Mouse (Mus musculus): ENCODE results near the gene Meaf6. TPM values are rescaled to one million over a fixed set of nuclear protein-coding genes. Genes with fewer than 3 reads are reported as not detected.
A peak's percentile ranks its signal among the peaks of the same experiment; 100 is the strongest.

Meaf6 gene
- 139 and 149 TPM in 2 replicates for polyA plus RNA-seq (2015; fragmentation: Nextera tagmentation; extraction: Ambion mirVana)

DNA sequence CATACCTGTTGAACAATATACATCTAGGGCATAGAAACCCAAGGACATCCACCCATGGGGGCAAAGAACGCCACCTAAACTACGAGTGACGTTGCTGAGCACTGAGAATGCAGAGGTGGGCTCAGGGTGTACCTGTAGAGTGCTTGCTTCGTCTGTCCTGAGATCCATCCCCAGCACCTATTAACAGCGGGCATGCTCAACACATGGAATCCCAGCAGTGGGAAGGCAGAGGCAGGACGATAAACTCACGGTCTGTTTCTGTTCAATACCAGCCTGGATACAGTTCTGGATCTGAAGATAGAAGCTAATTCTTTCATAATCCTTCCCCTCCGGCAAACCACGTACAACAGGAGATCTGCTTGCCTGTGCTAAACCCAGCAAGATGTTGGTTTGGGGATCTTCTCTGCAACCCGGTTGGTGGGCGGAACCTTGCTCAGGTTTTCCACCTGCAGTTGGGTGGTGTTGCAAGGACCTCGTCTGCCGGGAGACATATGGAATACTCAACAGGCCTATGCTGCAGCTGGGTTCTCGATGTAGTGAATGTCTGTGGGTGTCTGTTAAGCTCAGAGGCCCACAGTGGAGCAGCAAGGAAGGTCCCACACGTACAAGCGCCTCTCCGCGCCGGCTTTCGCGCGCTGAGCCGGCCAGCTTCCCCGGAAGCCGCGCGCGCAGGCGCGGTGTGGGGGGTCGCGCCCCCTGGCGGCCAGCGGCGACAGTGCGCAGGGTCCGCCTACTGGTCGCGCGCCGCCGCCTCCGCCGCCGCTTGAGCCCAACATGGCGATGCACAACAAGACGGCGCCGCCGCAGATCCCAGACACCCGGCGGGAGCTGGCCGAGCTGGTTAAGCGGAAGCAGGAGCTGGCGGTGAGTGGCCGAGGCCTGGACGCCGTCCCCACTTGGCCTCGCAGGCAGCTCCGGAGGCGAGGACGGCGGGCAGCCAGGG, at the start of gene Meaf6:
Meaf6 (plus strand) TSS at position 732 of the 943 bp plus-strand sequence.
- Histone ChIP-seq H3K9ac (peak within 1 kb of the TSS; percentile 91), H3K4me1 (replicated peaks) (peaks cover 23% of the 10 kb centered on the region), H3K36me3 (0 out of 2 replicates have a peak, but pooled peaks cover 9% of the 10 kb centered on the region), H3K4me3 (peak within 1 kb of the TSS; percentile 97), H3K4me2 (peak within 1 kb of the TSS; percentile 89), H3K9me3 (no peaks in the 10 kb centered on the region), H3K27me3 (no peaks in the 10 kb centered on the region), H3K27ac (replicated peaks) (peak within 1 kb of the TSS; percentile 100)
- ATAC-seq (ENCODE audit: low FRiP score, low read depth) = peak; percentile 86
- 1% methylated on average over 62 of the region's 63 CpGs for WGBS

DNA sequence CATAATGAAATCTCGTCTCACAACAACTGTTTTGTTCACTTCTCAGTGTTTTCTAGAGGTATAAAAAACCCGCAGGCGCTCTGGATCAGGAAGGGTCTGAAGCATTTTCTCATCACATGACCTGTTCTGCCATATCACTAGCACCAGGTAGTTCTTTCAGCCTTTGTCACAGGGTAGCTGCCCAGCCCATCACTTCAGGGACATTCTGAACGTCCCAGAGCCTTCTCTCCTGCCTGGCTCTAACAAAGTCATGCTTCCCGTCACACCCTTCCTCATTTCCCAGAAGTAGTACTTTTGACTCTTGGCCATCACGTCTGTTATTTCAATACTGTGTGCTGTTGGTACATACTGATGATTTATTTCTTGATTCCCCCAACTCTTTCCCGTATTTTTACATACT, 40.5 kb upstream of the Meaf6 start:
- H3K4me2 ChIP-seq = no peak overlapping the region
- H3K27me3 ChIP-seq = no peaks in the 10 kb centered on the region
- H3K36me3 ChIP-seq = peaks cover 86% of the 10 kb centered on the region
- 91% methylated on average over 7 of the region's 7 CpGs for WGBS
- H3K9me3 ChIP-seq = no peaks in the 10 kb centered on the region
- no peak for ATAC-seq (ENCODE audit: low FRiP score, low read depth)
- no peaks in the 10 kb centered on the region for H3K4me1 ChIP-seq (replicated peaks)
- H3K4me3 ChIP-seq = no peak overlapping the region
- H3K27ac ChIP-seq (replicated peaks) = no peak overlapping the region
- no peak overlapping the region for H3K9ac ChIP-seq

DNA sequence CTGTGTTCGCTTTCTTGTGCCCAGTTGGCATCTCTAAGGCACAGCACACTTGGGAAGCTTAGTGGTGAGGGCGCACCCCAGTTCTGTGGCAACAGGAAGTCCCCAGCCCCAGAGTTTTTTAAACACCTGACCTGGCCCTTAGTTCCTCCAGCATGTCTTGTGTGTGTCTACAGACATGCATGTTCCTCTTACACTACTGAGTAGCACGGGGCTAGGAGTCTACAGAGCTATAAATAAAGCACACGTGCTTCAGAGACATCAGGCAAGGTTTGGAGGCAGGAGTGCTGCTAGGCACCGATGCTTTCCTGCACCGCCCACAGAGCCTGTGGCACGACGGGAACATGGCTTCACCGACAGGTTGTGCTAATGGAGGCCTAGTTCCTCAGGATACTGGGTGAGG, 29.5 kb upstream of the Meaf6 start:
- Histone ChIP-seq H3K27ac (replicated peaks) (no peak overlapping the region), H3K36me3 (peaks cover 53% of the 10 kb centered on the region), H3K9ac (no peak overlapping the region), H3K4me1 (replicated peaks) (peaks cover 5% of the 10 kb centered on the region; the same call in 1 of the 2 replicates), H3K4me3 (no peak overlapping the region), H3K4me2 (no peak overlapping the region), H3K27me3 (no peaks in the 10 kb centered on the region), H3K9me3 (no peaks in the 10 kb centered on the region)
- 95% methylated on average over 9 of the region's 9 CpGs for WGBS
- ATAC-seq (ENCODE audit: low FRiP score, low read depth) = no peak

GRCm38 (mm10) chr4:125056476-125056875, 28.5 kb upstream of the Meaf6 start:
- Histone ChIP-seq H3K9ac (no peak overlapping the region), H3K9me3 (no peaks in the 10 kb centered on the region), H3K4me1 (replicated peaks) (peaks cover 5% of the 10 kb centered on the region; the same call in 1 of the 2 replicates), H3K36me3 (peaks cover 44% of the 10 kb centered on the region), H3K4me3 (no peak overlapping the region), H3K27ac (replicated peaks) (no peak overlapping the region), H3K4me2 (no peak overlapping the region), H3K27me3 (no peaks in the 10 kb centered on the region)
- 87% methylated on average over 4 of the region's 4 CpGs for WGBS
- no peak for ATAC-seq (ENCODE audit: low FRiP score, low read depth)

GRCm38 (mm10) chr4:125057273-125057672, 27.7 kb upstream of the Meaf6 start:
- ATAC-seq (ENCODE audit: low FRiP score, low read depth) = no peak
- no peak overlapping the region for H3K4me3 ChIP-seq
- H3K27me3 ChIP-seq = no peaks in the 10 kb centered on the region
- H3K9me3 ChIP-seq = no peaks in the 10 kb centered on the region
- peaks cover 5% of the 10 kb centered on the region; the same call in 1 of the 2 replicates for H3K4me1 ChIP-seq (replicated peaks)
- no peak overlapping the region for H3K4me2 ChIP-seq
- H3K9ac ChIP-seq = no peak overlapping the region
- WGBS = 69% methylated on average over 3 of the region's 3 CpGs
- H3K27ac ChIP-seq (replicated peaks) = no peak overlapping the region
- H3K36me3 ChIP-seq = peaks cover 36% of the 10 kb centered on the region

DNA sequence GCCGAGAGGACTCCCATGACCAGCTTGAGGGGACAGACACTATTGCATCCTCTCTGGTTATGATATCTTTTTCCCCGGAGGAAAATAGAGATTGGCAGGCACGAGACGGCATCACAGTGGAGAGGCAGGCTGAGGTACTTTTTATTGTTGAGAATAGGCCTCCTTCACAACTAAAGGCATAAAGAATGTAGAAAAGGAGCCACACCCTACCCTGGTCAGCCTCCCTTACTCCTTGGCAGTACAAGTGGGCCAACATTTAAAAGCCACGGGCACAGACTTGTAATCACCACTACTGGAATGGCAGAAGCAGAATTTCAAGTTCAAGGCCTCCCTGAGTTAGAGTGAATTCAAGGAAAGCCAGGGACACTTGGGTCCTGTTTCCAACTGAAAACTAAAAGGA, 26.9 kb upstream of the Meaf6 start:
- ATAC-seq (ENCODE audit: low FRiP score, low read depth) = no peak
- H3K36me3 ChIP-seq = peaks cover 31% of the 10 kb centered on the region
- H3K27ac ChIP-seq (replicated peaks) = no peak overlapping the region
- 53% methylated on average over 5 of the region's 5 CpGs for WGBS
- H3K9me3 ChIP-seq = no peaks in the 10 kb centered on the region
- peaks cover 5% of the 10 kb centered on the region; the same call in 1 of the 2 replicates for H3K4me1 ChIP-seq (replicated peaks)
- no peaks in the 10 kb centered on the region for H3K27me3 ChIP-seq
- H3K9ac ChIP-seq = no peak overlapping the region
- no peak overlapping the region for H3K4me2 ChIP-seq
- no peak overlapping the region for H3K4me3 ChIP-seq

GRCm38 (mm10) chr4:125059025-125059424, 25.9 kb upstream of the Meaf6 start:
- H3K9ac ChIP-seq = no peak overlapping the region
- peak overlapping the region; percentile 24; the same call in 1 of the 2 replicates for H3K4me3 ChIP-seq

DNA sequence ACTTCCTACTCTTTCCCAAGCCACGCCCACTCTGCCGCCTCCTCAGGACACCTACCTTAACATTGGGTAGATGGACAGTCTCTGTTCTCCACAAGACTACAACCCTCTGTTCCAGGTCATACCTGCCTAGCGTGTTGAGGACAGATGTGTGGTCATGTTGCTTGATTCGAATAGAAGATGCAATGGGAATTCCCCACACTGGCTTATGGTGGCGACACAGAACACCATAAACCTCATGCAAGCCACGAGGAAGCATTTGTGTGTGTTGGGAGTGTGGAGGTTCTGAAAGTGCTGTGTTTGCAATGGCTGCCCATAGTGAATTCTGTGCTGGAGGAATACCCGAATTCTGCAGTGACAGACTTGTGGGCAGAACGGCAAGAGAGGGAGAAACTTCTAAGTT, 21.1 kb upstream of the Meaf6 start:
- H3K4me1 ChIP-seq (replicated peaks) = peaks cover 26% of the 10 kb centered on the region
- no peaks in the 10 kb centered on the region; the same call in 1 of the 2 replicates for H3K27me3 ChIP-seq
- H3K9me3 ChIP-seq = no peaks in the 10 kb centered on the region
- no peak overlapping the region for H3K4me3 ChIP-seq
- ATAC-seq (ENCODE audit: low FRiP score, low read depth) = no peak
- WGBS = 76% methylated on average over 8 of the region's 8 CpGs
- no peak overlapping the region for H3K9ac ChIP-seq
- H3K36me3 ChIP-seq = 0 out of 2 replicates have a peak, but pooled peaks cover 3% of the 10 kb centered on the region
- H3K4me2 ChIP-seq = no peak overlapping the region
- H3K27ac ChIP-seq (replicated peaks) = no peak overlapping the region

More at GRCm38 (mm10) chr4:125059025-125059424, 25.9 kb upstream of the Meaf6 start:
- Histone ChIP-seq H3K36me3 (peaks cover 21% of the 10 kb centered on the region), H3K4me2 (peak overlapping the region; percentile 54), H3K27me3 (no peaks in the 10 kb centered on the region), H3K4me1 (replicated peaks) (peaks cover 5% of the 10 kb centered on the region; the same call in 1 of the 2 replicates), H3K9me3 (no peaks in the 10 kb centered on the region), H3K27ac (replicated peaks) (no peak overlapping the region)
- ATAC-seq (ENCODE audit: low FRiP score, low read depth) = peak; percentile 87
- WGBS = under 1% methylated on average over 8 of the region's 8 CpGs

DNA sequence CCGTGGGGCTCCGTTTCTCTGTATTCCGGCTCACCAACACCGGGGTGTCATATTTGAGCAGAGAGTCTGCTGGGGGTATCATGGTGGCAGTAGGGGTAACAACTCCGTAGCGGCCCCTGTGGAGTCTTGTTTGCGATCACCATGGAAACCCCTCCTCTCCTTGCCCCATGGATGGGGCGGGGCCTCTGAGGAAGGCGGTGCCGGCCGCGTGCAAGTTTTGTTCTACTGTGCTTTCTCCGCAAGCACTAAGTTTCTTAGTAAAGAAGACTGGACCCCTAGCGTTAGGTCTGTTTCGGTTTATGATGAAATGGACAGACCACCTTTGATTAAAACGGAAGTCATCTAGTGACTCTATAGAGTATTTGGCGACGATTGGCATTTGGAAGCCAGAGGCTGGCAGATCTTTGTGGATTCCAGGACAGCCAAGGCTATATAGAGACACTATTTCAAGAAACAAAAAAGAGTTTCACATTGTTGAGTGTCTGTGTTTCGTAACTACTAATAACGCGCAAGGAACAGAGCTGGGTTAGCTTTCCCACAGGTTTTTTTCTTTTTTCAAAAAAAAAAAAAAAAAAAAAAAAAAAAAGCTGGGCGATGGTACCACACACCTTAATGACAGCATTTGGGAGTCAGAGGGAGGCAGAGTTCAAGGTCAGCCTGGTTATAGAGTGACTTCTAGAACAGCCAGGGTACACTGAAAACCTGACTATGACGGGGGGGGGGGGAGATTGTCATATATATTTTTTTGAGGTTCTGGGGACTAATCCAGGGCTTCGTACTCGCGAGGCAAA, 19.2 kb upstream of the Meaf6 start, which contains the start of gene Dnali1:
Dnali1 (minus strand) TSS at position 187 of the 791 bp plus-strand sequence.
- Histone ChIP-seq H3K27me3 (no peaks in the 10 kb centered on the region; the same call in 1 of the 2 replicates), H3K27ac (replicated peaks) (peak within 1 kb of the TSS; percentile 74), H3K4me3 (peak within 1 kb of the TSS; percentile 77), H3K4me2 (peak within 1 kb of the TSS; percentile 91), H3K9ac (peak within 1 kb of the TSS; percentile 75), H3K9me3 (no peaks in the 10 kb centered on the region), H3K4me1 (replicated peaks) (peaks cover 23% of the 10 kb centered on the region), H3K36me3 (peaks cover 15% of the 10 kb centered on the region)
- peak; percentile 49; the same call in 1 of the 2 replicates for ATAC-seq (ENCODE audit: low FRiP score, low read depth)
- 2% methylated on average over 26 of the region's 26 CpGs for WGBS

DNA sequence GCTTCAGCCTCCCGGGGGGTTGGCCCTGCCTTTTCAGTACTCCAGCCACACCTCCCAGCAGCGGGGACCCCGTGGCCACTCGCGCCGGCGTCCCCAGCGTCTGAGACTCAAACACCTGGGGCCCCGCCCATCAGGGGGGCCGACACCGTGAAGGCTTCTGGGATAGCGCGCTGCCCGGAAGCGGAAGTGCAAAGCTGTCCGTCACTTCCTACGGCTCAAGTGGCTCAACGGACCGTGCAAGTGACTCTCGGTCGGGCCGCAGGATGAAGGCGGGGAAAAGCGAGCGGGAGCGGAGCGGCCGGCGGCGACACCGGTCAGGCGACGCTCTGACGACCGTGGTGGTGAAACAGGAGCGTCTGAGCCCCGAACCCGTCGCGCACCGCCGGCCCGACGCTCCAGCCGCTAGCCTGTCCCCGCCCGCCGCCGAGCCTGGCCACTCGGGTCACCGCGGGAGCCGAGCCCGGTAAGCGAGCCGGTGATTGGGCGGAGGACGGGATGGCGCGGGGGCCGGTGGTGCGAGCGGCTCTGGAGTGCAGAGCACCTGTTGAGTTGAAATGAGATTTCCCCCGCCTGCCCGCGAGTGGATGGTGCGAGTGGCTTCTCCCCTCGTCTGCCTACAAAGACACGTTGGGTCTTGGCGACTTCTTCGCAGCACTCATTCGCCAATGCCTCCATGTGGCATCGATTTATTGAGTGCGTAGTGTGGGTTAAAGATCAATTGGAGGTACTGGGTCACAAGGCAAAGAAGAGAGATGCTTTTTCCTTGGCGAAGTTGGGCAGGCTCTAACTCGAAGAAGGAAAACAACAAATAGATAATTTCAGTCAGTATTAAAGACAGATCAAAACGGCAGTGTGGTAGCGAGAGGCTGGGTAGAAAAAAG, 18.2 kb upstream of the Meaf6 start, which contains the start of gene Snip1:
Snip1 (plus strand) TSS at position 183 of the 881 bp plus-strand sequence.
- no peaks in the 10 kb centered on the region for H3K9me3 ChIP-seq
- ATAC-seq (ENCODE audit: low FRiP score, low read depth) = peak; percentile 92
- H3K27me3 ChIP-seq = no peaks in the 10 kb centered on the region; the same call in 1 of the 2 replicates
- under 1% methylated on average over 77 of the region's 78 CpGs for WGBS
- H3K36me3 ChIP-seq = peaks cover 25% of the 10 kb centered on the region
- peak within 1 kb of the TSS; percentile 74 for H3K27ac ChIP-seq (replicated peaks)
- H3K9ac ChIP-seq = peak within 1 kb of the TSS; percentile 75
- peak within 1 kb of the TSS; percentile 77 for H3K4me3 ChIP-seq
- peak within 1 kb of the TSS; percentile 91 for H3K4me2 ChIP-seq
- peaks cover 23% of the 10 kb centered on the region for H3K4me1 ChIP-seq (replicated peaks)

GRCm38 (mm10) chr4:125077700-125078099, 7.2 kb upstream of the Meaf6 start:
- peaks cover 25% of the 10 kb centered on the region for H3K36me3 ChIP-seq
- H3K9ac ChIP-seq = no peak overlapping the region
- no peaks in the 10 kb centered on the region for H3K4me1 ChIP-seq (replicated peaks)
- no peaks in the 10 kb centered on the region for H3K27me3 ChIP-seq
- WGBS = 87% methylated on average over 2 of the region's 2 CpGs
- ATAC-seq (ENCODE audit: low FRiP score, low read depth) = no peak
- H3K4me2 ChIP-seq = no peak overlapping the region
- no peak overlapping the region for H3K27ac ChIP-seq (replicated peaks)
- H3K9me3 ChIP-seq = no peaks in the 10 kb centered on the region
- no peak overlapping the region for H3K4me3 ChIP-seq
